In the genomic region with DNA sequence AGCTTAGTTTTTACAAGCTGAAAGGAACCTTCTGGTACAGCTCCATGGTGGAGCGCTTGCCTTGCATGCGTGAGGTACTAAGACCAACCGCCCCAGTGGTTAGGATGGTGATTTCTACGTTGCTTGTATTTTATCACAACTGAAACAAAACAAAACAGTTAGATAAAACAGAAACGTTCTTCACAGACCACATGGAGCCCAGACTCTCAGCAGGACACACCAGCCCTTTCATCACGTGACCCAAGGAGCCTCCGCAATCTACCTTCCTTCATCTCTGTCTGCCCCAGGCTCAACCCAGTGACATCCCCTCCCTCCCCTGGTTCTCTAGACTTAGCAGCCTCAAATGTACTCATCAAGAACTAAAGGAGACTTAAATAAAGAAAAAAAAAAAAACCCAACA, we compare ENCODE assay signal across 25 mouse cellular contexts. TPM values are rescaled to one million over a fixed set of nuclear protein-coding genes. Genes with fewer than 3 reads are reported as not detected.
DNase-seq lines count a peak whose midpoint lies in the region; ATAC-seq and TF ChIP-seq lines count a peak whose summit lies in the region.
"Had no signal": no experiment of that assay in that cellular context is flagged by ENCODE, and none has a peak within 500 bp of the region (broad histone marks: within the 10 kb centered on the region; RNA-seq: fewer than 3 reads in every experiment).

No protein-coding gene starts in this region.

- TF ChIP-seq EP300 in CH12.LX (IDR thresholded peaks at IDR 0.05; ENCODE audit: low read length): no peak
- TF ChIP-seq EP300 in liver, embryonic 14.5 days (IDR thresholded peaks at IDR 0.05; ENCODE audit: low read depth): peak; percentile 46
- no peak for TF ChIP-seq EP300 in heart, adult 2 months (IDR thresholded peaks at IDR 0.05; ENCODE audit: insufficient read depth, low read depth, low read length)

- intact Hi-C loops in heart, adult 2 months (cut with DNase I): no loop called here
- intact Hi-C loops in left cerebral cortex, adult 2 months (cut with DNase I): no loop called here

- H3K4me3 ChIP-seq in CH12.LX (replicated peaks in 1 of 3; ENCODE audit: low read depth in 2 of 3, low read length in 2 of 3, poor library complexity in 1 of 3): no peak overlapping the region
- H3K4me3 ChIP-seq in liver, embryonic 14.5 days (ENCODE audit: insufficient read depth in 1 of 2, low read depth in 2 of 2, low read length in 2 of 2): no peak overlapping the region
- no peak overlapping the region for H3K4me3 ChIP-seq in heart, adult 2 months
- no peak overlapping the region for H3K4me3 ChIP-seq in left cerebral cortex, adult 2 months
- H3K4me3 ChIP-seq: embryonic facial prominence, embryonic 12.5 days; forebrain, embryonic 10.5 days; heart, embryonic 10.5 days; hindbrain, embryonic 12.5 days had no signal

- no peaks in the 10 kb centered on the region for H3K36me3 ChIP-seq in CH12.LX (replicated peaks in 1 of 2; ENCODE audit: control insufficient read depth in 1 of 2, insufficient read depth in 1 of 2, low read length in 1 of 2)
- H3K36me3 ChIP-seq in liver, embryonic 14.5 days (replicated peaks; ENCODE audit: control insufficient read depth, insufficient read depth, low read depth): no peaks in the 10 kb centered on the region
- no peaks in the 10 kb centered on the region for H3K36me3 ChIP-seq in heart, adult 2 months (ENCODE audit: control insufficient read depth, insufficient read depth, low read length)
- H3K36me3 ChIP-seq: embryonic facial prominence, embryonic 12.5 days; forebrain, embryonic 10.5 days; G1E; heart, embryonic 10.5 days; hindbrain, embryonic 12.5 days had no signal

- no peak for TF ChIP-seq POLR2A in CH12.LX (IDR thresholded peaks at IDR 0.05; ENCODE audit: low read depth, low read length)
- TF ChIP-seq POLR2A in heart, adult 2 months (IDR thresholded peaks at IDR 0.05; ENCODE audit: insufficient read depth, low read depth, low read length): no peak

- H3K4me2 ChIP-seq in CH12.LX (ENCODE audit: insufficient read depth, low read depth, poor library complexity, severe bottlenecking): no peak overlapping the region
- peak overlapping the region; percentile 43 for H3K4me2 ChIP-seq in liver, embryonic 14.5 days (ENCODE audit: low read depth)
- H3K4me2 ChIP-seq: embryonic facial prominence, embryonic 12.5 days; hindbrain, embryonic 12.5 days had no signal

- H3K4me1 ChIP-seq in CH12.LX (ENCODE audit: control insufficient read depth in 1 of 2, insufficient read depth in 2 of 2): peaks cover 9 to 19% of the 10 kb centered on the region in 2 experiments
- peaks cover 26 to 33% of the 10 kb centered on the region in 2 experiments for H3K4me1 ChIP-seq in liver, embryonic 14.5 days (replicated peaks; ENCODE audit: control insufficient read depth in 2 of 2, insufficient read depth in 2 of 2, low read length in 1 of 2)
- peaks cover 2% of the 10 kb centered on the region for H3K4me1 ChIP-seq in heart, adult 2 months (ENCODE audit: control insufficient read depth, insufficient read depth, low read length)

- H3K9ac ChIP-seq in CH12.LX (ENCODE audit: insufficient read depth, low read depth): no peak overlapping the region
- peak overlapping the region; percentile 34 for H3K9ac ChIP-seq in liver, embryonic 14.5 days (replicated peaks)
- H3K9ac ChIP-seq in heart, adult 2 months (ENCODE audit: low read depth, low read length): no peak overlapping the region
- H3K9ac ChIP-seq: embryonic facial prominence, embryonic 12.5 days; hindbrain, embryonic 12.5 days had no signal

- dilution Hi-C loops in CH12.LX (cut with MboI; ENCODE audit: extremely low pct_ligation_motif_present, extremely low pct_unique_long_range_greater_than_20kb, low sequenced_read_pairs): no loop called here

- DNase-seq in CH12.LX (ENCODE audit: extremely low read depth) (no peak), liver (peak; percentile 69)
- DNase-seq in liver, embryonic 14.5 days (ENCODE audit: low read depth in 3 of 3, low spot score in 3 of 3): no peak
- no peak for DNase-seq in adrenal gland, postnatal 36 days
- no peak for DNase-seq in heart, adult 2 months
- no peak for DNase-seq in left cerebral cortex, adult 2 months (ENCODE audit: extremely low spot score in 1 of 2, low spot score in 2 of 2)
- DNase-seq: adrenal gland, postnatal 10 days; cerebellum, adult 8-10 months; cerebellum, postnatal 14 days; gastrocnemius, postnatal 36 days; heart, adult 11 months; heart, postnatal 10 days; heart, postnatal 4 days had no signal

- WGBS in liver, embryonic 14.5 days (ENCODE audit: insufficient replicate concordance): 17% methylated on average over 7 of the region's 7 CpGs
- WGBS in heart, adult 2 months: 66% methylated on average over 7 of the region's 7 CpGs

- no peaks in the 10 kb centered on the region for H3K79me2 ChIP-seq in CH12.LX (replicated peaks; ENCODE audit: control insufficient read depth, extremely low read depth, insufficient read depth, poor library complexity, severe bottlenecking)
- no peaks in the 10 kb centered on the region for H3K79me2 ChIP-seq in heart, adult 2 months (replicated peaks; ENCODE audit: control insufficient read depth, insufficient read depth, low read length)

- H3K27me3 ChIP-seq in CH12.LX (replicated peaks): peaks cover 79% of the 10 kb centered on the region
- H3K27me3 ChIP-seq in liver, embryonic 14.5 days (ENCODE audit: control insufficient read depth, insufficient read depth, low read length): no peaks in the 10 kb centered on the region
- no peaks in the 10 kb centered on the region for H3K27me3 ChIP-seq in heart, adult 2 months (ENCODE audit: control insufficient read depth, insufficient read depth, low read length)

- in situ Hi-C loops in CH12.LX (cut with MboI; ENCODE audit: low pct_ligation_motif_present, low pct_unique_long_range_greater_than_20kb, low sequenced_read_pairs): no loop called here

- H3K27ac ChIP-seq in CH12.LX (ENCODE audit: insufficient read depth, low read depth): no peak overlapping the region
- peak overlapping the region; percentile 73 for H3K27ac ChIP-seq in liver, embryonic 14.5 days
- H3K27ac ChIP-seq in heart, adult 2 months: no peak overlapping the region
- H3K27ac ChIP-seq in left cerebral cortex, adult 2 months: no peak overlapping the region
- H3K27ac ChIP-seq: embryonic facial prominence, embryonic 12.5 days; forebrain, embryonic 10.5 days; heart, embryonic 10.5 days; hindbrain, embryonic 12.5 days had no signal

- TF ChIP-seq CTCF in CH12.LX (conservative IDR thresholded peaks at IDR 0.05 in 1 of 2, IDR thresholded peaks at IDR 0.05 in 1 of 2; ENCODE audit: low read depth in 2 of 2, low read length in 2 of 2): no peak
- no peak for TF ChIP-seq CTCF in liver, embryonic 14.5 days (IDR thresholded peaks at IDR 0.05; ENCODE audit: low read depth)
- no peak for TF ChIP-seq CTCF in heart, adult 2 months (IDR thresholded peaks at IDR 0.05)
- TF ChIP-seq CTCF in left cerebral cortex, adult 2 months (IDR thresholded peaks at IDR 0.05): no peak

- no peaks in the 10 kb centered on the region for H3K9me3 ChIP-seq in CH12.LX (replicated peaks; ENCODE audit: low read length)
- no peaks in the 10 kb centered on the region for H3K9me3 ChIP-seq in liver, embryonic 14.5 days (ENCODE audit: control insufficient read depth, low read length)
- H3K9me3 ChIP-seq: embryonic facial prominence, embryonic 12.5 days; forebrain, embryonic 10.5 days; G1E; heart, embryonic 10.5 days; hindbrain, embryonic 12.5 days had no signal

- ATAC-seq in liver, embryonic 14.5 days (ENCODE audit: insufficient read depth): peak; percentile 28; the same call in 1 of the 2 replicates
- ATAC-seq in megakaryocyte progenitor cell, adult 5-6 weeks (replicated peaks; ENCODE audit: poor library complexity): peak; percentile 43
- ATAC-seq: forebrain, embryonic 14.5 days; hindbrain, embryonic 16.5 days; inflammation-experienced regulatory T-cells, adult 6 months had no signal

- no peak for TF ChIP-seq RAD21 in CH12.LX (IDR thresholded peaks at IDR 0.05; ENCODE audit: low read depth, low read length)

RNA-seq across cellular contexts. Expression of a gene that starts 3.7 kb away (rescaled TPM):
- not detected in 2 replicates for total RNA-seq in CH12.LX (2012; rRNA removed)
- not detected in 2 replicates for total RNA-seq in CH12.LX (2014; rRNA removed)
- polyA plus RNA-seq in CH12.LX (2012; ENCODE audit: insufficient read length, low read depth): 0.09 and 0.11 TPM in 2 replicates
- 20.6 and 25.2 TPM in 2 replicates for polyA plus RNA-seq in liver, embryonic 14.5 days (2012; rRNA removed)
- polyA plus RNA-seq in liver, embryonic 14.5 days (2014; fragmentation: Nextera tagmentation; extraction: Ambion mirVana): 21.3 and 29.8 TPM in 2 replicates
- 19.6 and 44.5 TPM in 2 replicates for total RNA-seq in megakaryocyte progenitor cell, adult 5-6 weeks (2015)
- total RNA-seq in megakaryocyte progenitor cell, adult 5-6 weeks (2017): 2.0 and 4.0 TPM in 2 replicates
- total RNA-seq in adrenal gland, postnatal 36 days (2021): 10 to 100 TPM; 28.5 to 45.4 TPM
- 10 to 100 TPM; 17.0 to 20.3 TPM for total RNA-seq in heart, adult 2 months (2021)
- polyA plus RNA-seq in heart, adult 2 months (2012; rRNA removed): 23.7 and 30.0 TPM in 2 replicates
- total RNA-seq in left cerebral cortex, adult 2 months (2021): 100 to 1,000 TPM; 411 to 429 TPM

RNA-seq across cellular contexts. Expression of a gene that starts 8.3 kb away (rescaled TPM):
- total RNA-seq in CH12.LX (2012; rRNA removed): not detected in 2 replicates
- total RNA-seq in CH12.LX (2014; rRNA removed): not detected in 2 replicates
- polyA plus RNA-seq in CH12.LX (2012; ENCODE audit: insufficient read length, low read depth): not detected in 2 replicates
- polyA plus RNA-seq in liver, embryonic 14.5 days (2012; rRNA removed): 21.4 and 23.5 TPM in 2 replicates
- 28.4 and 33.2 TPM in 2 replicates for polyA plus RNA-seq in liver, embryonic 14.5 days (2014; fragmentation: Nextera tagmentation; extraction: Ambion mirVana)
- not detected in 2 replicates for total RNA-seq in megakaryocyte progenitor cell, adult 5-6 weeks (2015)
- total RNA-seq in megakaryocyte progenitor cell, adult 5-6 weeks (2017): not detected in 2 replicates
- not detected for total RNA-seq in adrenal gland, postnatal 36 days (2021)
- total RNA-seq in heart, adult 2 months (2021): not detected
- polyA plus RNA-seq in heart, adult 2 months (2012; rRNA removed): not detected in 2 replicates
- total RNA-seq in left cerebral cortex, adult 2 months (2021): not detected
- total RNA-seq: common myeloid progenitor, adult 5-6 weeks; G1E; gastrocnemius, adult 8-10 months; gastrocnemius, postnatal 36 days; heart, postnatal 10 days; heart, postnatal 4 days had no signal
- polyA plus RNA-seq: embryonic facial prominence, embryonic 12.5 days; forebrain, embryonic 10.5 days; forebrain, embryonic 14.5 days; G1E; heart, embryonic 14.5 days; hindbrain, embryonic 12.5 days; hindbrain, embryonic 16.5 days had no signal

RNA-seq across cellular contexts. Expression of a gene that starts 12.4 kb away (rescaled TPM):
- total RNA-seq in CH12.LX (2012; rRNA removed) (0.38 TPM in 1 of 2 replicates, not detected in the other), CH12.LX (2014; rRNA removed) (not detected in 2 replicates)
- polyA plus RNA-seq in CH12.LX (2012; ENCODE audit: insufficient read length, low read depth): not detected in 2 replicates
- 3.7 and 5.1 TPM in 2 replicates for polyA plus RNA-seq in liver, embryonic 14.5 days (2012; rRNA removed)
- polyA plus RNA-seq in liver, embryonic 14.5 days (2014; fragmentation: Nextera tagmentation; extraction: Ambion mirVana): 10.0 and 10.4 TPM in 2 replicates
- total RNA-seq in megakaryocyte progenitor cell, adult 5-6 weeks (2015): not detected in 2 replicates
- 0.37 and 1.5 TPM in 2 replicates for total RNA-seq in megakaryocyte progenitor cell, adult 5-6 weeks (2017)
- total RNA-seq in adrenal gland, postnatal 36 days (2021): 10 to 100 TPM in 1 of 2 experiments, 1 to 10 TPM in 1; 5.7 to 11.3 TPM
- total RNA-seq in heart, adult 2 months (2021): 1 to 10 TPM; 1.8 to 1.9 TPM
- 4.5 and 6.1 TPM in 2 replicates for polyA plus RNA-seq in heart, adult 2 months (2012; rRNA removed)
- 10 to 100 TPM in 1 of 2 experiments, 1 to 10 TPM in 1; 9.9 to 13.7 TPM for total RNA-seq in left cerebral cortex, adult 2 months (2021)
- total RNA-seq: common myeloid progenitor, adult 5-6 weeks had no signal
- polyA plus RNA-seq: G1E; inflammation-experienced regulatory T-cells, adult 6 months had no signal

RNA-seq across cellular contexts. Expression of a gene that starts 23.4 kb away (rescaled TPM):
- total RNA-seq in CH12.LX (2012; rRNA removed) (96.4 and 104 TPM in 2 replicates), CH12.LX (2014; rRNA removed) (83.3 and 101 TPM in 2 replicates)
- 90.5 and 103 TPM in 2 replicates for polyA plus RNA-seq in CH12.LX (2012; ENCODE audit: insufficient read length, low read depth)
- polyA plus RNA-seq in liver, embryonic 14.5 days (2012; rRNA removed): 18.4 and 21.7 TPM in 2 replicates
- 5.4 and 7.7 TPM in 2 replicates for polyA plus RNA-seq in liver, embryonic 14.5 days (2014; fragmentation: Nextera tagmentation; extraction: Ambion mirVana)
- 27.3 and 43.5 TPM in 2 replicates for total RNA-seq in megakaryocyte progenitor cell, adult 5-6 weeks (2015)
- total RNA-seq in megakaryocyte progenitor cell, adult 5-6 weeks (2017): 35.5 and 41.5 TPM in 2 replicates
- total RNA-seq in adrenal gland, postnatal 36 days (2021): 10 to 100 TPM; 80.5 to 88.4 TPM
- total RNA-seq in heart, adult 2 months (2021): 100 to 1,000 TPM in 1 of 2 experiments, 10 to 100 TPM in 1; 86.0 to 103 TPM
- polyA plus RNA-seq in heart, adult 2 months (2012; rRNA removed): 61.2 and 112 TPM in 2 replicates
- 100 to 1,000 TPM; 146 TPM for total RNA-seq in left cerebral cortex, adult 2 months (2021)

RNA-seq across cellular contexts. Expression of a gene that starts 29.3 kb away (rescaled TPM):
- total RNA-seq in CH12.LX (2012; rRNA removed) (104 and 107 TPM in 2 replicates), CH12.LX (2014; rRNA removed) (15.7 and 24.9 TPM in 2 replicates)
- 309 and 372 TPM in 2 replicates for polyA plus RNA-seq in CH12.LX (2012; ENCODE audit: insufficient read length, low read depth)
- polyA plus RNA-seq in liver, embryonic 14.5 days (2012; rRNA removed): 68.7 and 76.7 TPM in 2 replicates
- polyA plus RNA-seq in liver, embryonic 14.5 days (2014; fragmentation: Nextera tagmentation; extraction: Ambion mirVana): 61.2 and 66.4 TPM in 2 replicates
- total RNA-seq in megakaryocyte progenitor cell, adult 5-6 weeks (2015): 124 and 173 TPM in 2 replicates
- 65.1 and 65.6 TPM in 2 replicates for total RNA-seq in megakaryocyte progenitor cell, adult 5-6 weeks (2017)
- 10 to 100 TPM; 63.3 to 64.7 TPM for total RNA-seq in adrenal gland, postnatal 36 days (2021)
- total RNA-seq in heart, adult 2 months (2021): 10 to 100 TPM; 13.6 to 15.3 TPM
- polyA plus RNA-seq in heart, adult 2 months (2012; rRNA removed): 35.0 and 41.6 TPM in 2 replicates
- total RNA-seq in left cerebral cortex, adult 2 months (2021): 10 to 100 TPM; 23.7 TPM

Comparison
In these comparisons a context has a peak if more than half of its experiments do, and no peak if none do; other contexts are left out.
1. RNA of a gene that starts 3.7 kb away (total RNA-seq): 411 to 429 TPM in left cerebral cortex, adult 2 months; 28.5 to 45.4 TPM in adrenal gland, postnatal 36 days, 2.0 to 44.5 TPM in megakaryocyte progenitor cell, adult 5-6 weeks, 17.0 to 20.3 TPM in heart, adult 2 months and not detected in CH12.LX; every median in the first group is over 4 times any median in the second.